Mouse (Mus musculus): ENCODE data around the gene Adra2c.

DNA sequence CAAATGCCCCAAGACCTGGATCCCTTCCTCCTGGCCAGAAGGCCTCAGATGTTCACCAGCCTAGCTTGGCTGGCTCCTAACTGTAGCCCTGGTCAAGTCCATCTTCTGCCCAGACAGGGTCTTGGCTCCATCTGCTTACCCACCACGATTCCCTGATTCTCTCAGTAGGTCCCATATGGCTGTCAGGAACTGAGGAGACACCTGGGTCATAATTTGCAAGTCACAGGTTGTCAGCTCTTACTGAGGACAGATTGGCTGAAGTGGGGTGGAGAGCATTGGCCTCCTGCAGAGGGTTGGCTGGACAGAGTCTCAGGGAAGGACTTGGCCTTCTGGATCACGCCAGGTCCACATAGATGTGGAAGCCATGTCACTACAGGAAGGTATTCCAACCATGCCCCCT, 39.5 kb upstream of the Adra2c start:
- TF ChIP-seq POLR2A (IDR thresholded peaks at IDR 0.05; ENCODE audit: borderline replicate concordance, control insufficient read depth, low read depth, low read length) (no peak), CTCF (IDR thresholded peaks at IDR 0.05; ENCODE audit: control insufficient read depth, insufficient read depth, low read length) (no peak)

Measured in bone marrow, adult 2 months (tissue).